Mouse (Mus musculus) thymus, adult 2 months (tissue): Measurements from ENCODE around the gene Ptn.

Experiments
- CTCF ChIP-seq: fragments of 200-500 bp; IDR thresholded peaks from 2 replicates; pipeline ENCODE4 v1.5.1; 2012; ENCODE audit warnings: mild to moderate bottlenecking, control low read depth, low read length, moderate library complexity, borderline replicate concordance; ENCODE audit not compliant: control insufficient read depth, poor library complexity, insufficient read depth; ENCODE audit errors: extremely low read depth
- POLR2A ChIP-seq: fragments of 200-500 bp; IDR thresholded peaks from 2 replicates; pipeline ENCODE4 v1.6.1; 2012; ENCODE audit warnings: mild to moderate bottlenecking, low read length, control low read depth, moderate library complexity; ENCODE audit not compliant: control insufficient read depth, poor library complexity, insufficient read depth; ENCODE audit errors: extremely low read depth

DNA sequence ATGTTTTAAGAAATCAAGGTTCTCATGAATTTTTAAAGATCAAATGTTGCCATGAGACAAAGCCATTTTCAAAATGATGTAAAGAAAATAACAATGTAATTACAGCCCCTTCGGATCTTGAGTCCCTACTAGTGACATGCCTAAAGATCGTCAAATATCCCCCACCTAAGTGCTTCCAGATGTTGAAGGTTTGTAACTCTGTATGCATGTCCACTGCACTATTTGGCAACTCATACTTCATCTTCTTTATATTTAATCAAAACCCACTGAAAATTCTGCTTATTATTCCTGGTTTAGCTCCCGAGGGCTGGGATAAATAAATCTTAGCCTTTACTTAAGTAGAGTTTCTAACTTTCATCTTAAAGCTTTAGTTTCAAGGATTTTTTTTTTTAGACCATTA lies 31.7 kb upstream of the Ptn start:
- TF ChIP-seq CTCF (no peak), POLR2A (no peak)
